Mouse (Mus musculus): ENCODE data around the gene Tmem182.

Tmem182 gene

DNA sequence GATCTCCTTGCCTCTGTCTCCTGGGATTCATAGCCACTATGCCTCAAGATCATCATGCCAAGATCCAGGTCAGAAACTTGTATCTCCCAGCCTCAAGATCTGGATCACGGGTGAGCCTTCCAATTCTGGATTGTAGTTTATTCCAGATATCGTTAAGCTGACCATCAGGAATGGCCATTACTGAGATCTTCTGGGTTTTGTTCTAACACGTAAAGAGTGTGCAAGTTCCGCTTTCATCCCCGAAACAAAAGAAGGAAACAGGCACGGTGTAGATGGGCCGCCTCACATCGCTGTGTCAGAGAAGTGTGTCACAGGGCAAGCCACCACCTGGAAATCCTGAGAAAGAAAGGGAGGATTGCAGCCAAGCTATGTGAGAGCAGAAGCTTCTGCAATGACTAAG lies 6.3 kb upstream of the Tmem182 start:
- CTCF ChIA-PET, result no interaction called here

DNA sequence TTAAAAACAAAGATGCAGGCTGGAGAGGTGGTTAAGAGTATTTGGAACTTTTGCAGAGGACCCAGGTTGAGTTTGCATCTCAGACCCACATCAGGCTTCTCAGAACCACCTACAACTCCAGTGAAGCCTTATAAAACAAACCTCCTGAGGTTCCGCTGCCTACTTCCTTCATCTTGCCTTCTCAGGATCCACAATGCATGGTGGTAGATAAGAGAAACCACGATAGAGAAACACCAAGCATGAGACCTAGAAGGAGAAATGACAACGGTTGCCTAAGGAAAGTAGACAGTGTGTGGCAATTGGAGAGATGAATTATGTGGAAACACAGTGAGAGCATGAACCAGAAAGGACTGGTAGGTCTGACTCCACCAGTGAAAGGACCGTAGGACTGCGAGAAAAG lies 4.5 kb upstream of the Tmem182 start:
- CTCF ChIA-PET, result no interaction called here

GRCm38 (mm10) chr1:40802759-40803158 lies 2.6 kb upstream of the Tmem182 start:
- CTCF ChIA-PET, result interaction anchor here (0.6 kb wide), 1 partner anchor 64 kb away, joined by 14 read pairs; no protein-coding TSS in a partner anchor

GRCm38 (mm10) chr1:40804118-40804517 lies 1.3 kb upstream of the Tmem182 start:
- CTCF ChIA-PET, result no interaction called here

GRCm38 (mm10) chr1:40805891-40806290 lies 490 bp downstream of the Tmem182 start:
- CTCF ChIA-PET, result no interaction called here

DNA sequence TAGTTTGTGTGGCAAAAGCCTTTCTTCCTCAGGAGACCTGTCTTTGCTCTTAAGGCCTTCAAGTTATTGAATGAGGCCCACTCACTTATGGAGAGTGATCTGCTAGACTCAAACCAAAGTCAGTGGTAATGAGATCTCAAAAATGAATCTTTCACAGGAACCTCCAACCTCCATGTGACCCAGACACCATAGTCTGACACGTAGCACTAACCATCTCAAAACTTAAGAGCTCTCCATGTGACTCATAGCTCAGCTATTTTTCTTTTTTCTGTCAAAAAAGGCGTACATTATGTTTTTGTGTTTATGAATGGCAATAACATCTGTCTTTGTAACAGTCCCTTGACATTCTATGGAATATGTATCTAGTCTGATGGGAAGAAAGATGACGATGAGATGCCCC lies 3.2 kb downstream of the Tmem182 start:
- CTCF ChIA-PET, result no interaction called here

- CTCF ChIA-PET, result no interaction called here
Measured at GRCm38 (mm10) chr1:40815071-40815845, 9.9 kb downstream of the Tmem182 start.

DNA sequence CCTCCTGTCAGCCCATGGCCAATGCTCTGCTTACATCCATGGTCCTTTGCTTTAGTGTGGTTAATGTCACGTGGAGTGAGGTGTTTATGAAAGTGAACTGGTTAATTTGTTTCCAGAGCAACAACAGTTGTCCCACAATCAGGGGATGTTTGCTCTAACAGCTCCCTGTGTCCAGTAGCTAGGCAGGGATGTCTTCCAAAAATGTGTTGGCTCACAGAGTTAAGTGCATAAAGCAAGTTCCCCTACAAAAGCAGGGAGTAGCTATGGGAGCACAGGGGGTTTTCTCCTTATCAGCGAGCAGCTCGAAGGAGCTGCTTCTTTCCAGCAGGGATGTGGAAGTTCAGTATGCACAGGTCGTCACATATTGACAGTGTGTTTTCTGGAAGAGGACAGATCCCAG lies 19.1 kb downstream of the Tmem182 start:
- CTCF ChIA-PET, result no interaction called here

GRCm38 (mm10) chr1:40824936-40825335 lies 19.5 kb downstream of the Tmem182 start:
- CTCF ChIA-PET, result no interaction called here

- CTCF ChIA-PET, result no interaction called here
Measured at GRCm38 (mm10) chr1:40825826-40826225, 20.4 kb downstream of the Tmem182 start.

DNA sequence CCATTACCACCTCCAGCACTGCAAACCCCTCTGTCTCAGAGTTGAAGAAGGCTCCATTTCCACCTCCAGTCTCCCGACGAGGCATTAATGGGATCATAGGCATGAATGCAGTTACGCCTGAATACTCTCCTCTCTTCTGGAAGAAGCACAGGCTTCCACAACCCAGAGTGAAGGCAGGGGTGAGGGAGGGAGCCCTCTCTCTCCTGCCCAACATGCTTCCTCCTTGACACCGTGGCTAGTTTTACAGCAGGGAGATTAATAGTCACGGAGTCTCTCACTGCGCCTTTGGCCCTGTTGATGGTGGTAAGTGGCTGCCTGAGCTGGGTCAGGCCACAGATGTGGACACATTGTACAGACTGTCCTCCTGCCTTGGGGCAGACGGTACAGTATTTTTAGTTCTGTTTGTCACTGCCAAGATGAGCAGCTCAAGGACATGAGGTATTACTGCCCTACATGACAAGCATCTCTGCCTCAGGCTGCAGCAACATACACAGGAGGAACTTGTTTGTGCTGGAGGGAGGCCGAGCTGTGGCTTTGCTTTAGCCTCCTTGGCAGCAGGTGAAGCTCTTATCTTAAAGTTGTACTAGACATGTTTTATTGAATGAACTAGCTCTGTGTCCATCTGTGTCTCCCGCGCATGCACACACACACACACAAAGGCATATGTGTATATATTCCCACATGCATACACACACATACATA lies 24.0 kb downstream of the Tmem182 start:
- CTCF ChIA-PET, result no interaction called here

- CTCF ChIA-PET, result no interaction called here
Measured at GRCm38 (mm10) chr1:40830712-40831507, 25.5 kb downstream of the Tmem182 start.

- CTCF ChIA-PET, result no interaction called here
Measured at GRCm38 (mm10) chr1:40835468-40835867, 30.1 kb downstream of the Tmem182 start.

- CTCF ChIA-PET, result no interaction called here
Measured at GRCm38 (mm10) chr1:40840605-40841004, 35.2 kb downstream of the Tmem182 start.

- CTCF ChIA-PET, result no interaction called here
Measured at GRCm38 (mm10) chr1:40841032-40841761, 35.8 kb downstream of the Tmem182 start.

- CTCF ChIA-PET, result no interaction called here
Measured at GRCm38 (mm10) chr1:40844616-40845015, 39.2 kb downstream of the Tmem182 start.

DNA sequence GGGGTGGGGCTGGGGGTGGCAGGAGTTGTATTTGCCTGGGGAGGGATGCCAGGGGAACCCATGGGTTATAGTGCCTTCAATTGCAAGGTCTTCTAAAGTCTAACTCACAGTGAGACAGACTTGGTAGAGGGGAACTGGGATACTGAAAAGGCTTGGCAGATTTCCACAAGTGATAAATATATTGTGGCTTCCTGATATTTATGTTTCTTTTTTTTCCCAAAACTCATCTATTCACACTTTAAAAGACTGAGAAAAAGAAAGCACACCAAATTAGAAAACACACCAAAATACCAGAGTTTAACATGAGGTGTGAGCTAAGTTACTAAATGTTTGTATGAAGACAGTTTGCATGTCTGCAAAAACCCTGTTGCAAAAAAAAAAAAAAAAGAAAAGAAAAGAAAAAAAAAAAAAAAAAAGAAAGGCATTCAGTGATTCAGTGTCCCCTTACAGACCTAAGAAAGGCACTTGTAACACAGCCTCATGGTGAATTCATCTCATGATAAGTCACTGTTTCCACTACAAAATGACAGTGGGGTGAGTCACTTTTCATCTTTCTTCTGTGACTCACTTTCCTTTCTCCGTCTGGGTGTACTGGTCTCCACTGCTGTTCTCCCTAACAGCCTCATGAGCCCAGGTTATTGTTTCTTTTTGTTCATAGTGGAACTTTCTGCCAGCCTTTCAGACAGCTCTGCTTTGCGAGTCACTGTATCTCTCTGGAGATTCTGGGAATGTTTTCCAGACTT lies 42.0 kb downstream of the Tmem182 start:
- CTCF ChIA-PET, result no interaction called here

- CTCF ChIA-PET, result no interaction called here
Measured at GRCm38 (mm10) chr1:40851286-40851685, 45.9 kb downstream of the Tmem182 start.

- CTCF ChIA-PET, result no interaction called here
Measured at GRCm38 (mm10) chr1:40855268-40855667, 49.9 kb downstream of the Tmem182 start.

DNA sequence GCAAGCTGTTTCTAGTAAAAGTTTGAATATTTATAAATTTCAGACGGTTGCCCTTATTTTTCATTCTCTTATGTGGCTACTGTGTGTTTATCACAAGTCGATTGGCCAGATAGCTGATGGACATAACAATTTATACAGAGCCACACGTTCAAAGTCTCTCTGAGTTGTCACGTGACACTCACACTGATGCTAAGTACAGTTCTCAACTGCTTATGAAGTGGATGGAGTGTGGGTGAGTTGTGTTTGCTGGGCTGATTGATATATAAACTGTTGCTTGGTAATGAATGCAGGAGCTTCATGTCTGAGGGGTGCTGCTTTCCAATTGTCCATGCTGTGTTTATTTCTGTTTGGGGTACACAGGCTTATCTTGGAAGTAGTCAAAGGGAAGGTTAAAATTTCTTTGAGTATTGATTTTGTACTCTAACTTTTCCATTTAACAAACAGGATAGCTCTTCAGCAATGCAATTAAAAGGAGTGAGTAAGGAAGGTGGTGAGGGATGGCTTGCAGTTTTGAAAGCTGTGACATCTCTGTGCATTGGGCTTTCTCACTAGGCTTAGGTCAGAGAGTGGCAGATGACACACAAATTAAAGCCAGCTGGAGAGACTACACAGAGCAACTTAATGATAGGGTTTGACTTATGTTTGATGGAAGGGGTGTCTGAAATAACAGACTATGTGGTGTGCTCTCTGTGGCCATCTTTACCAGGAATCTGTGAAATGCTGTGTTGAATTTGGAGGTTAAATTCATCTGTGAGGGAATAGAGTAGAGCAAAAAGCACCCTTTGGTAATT lies 51.6 kb downstream of the Tmem182 start:
- CTCF ChIA-PET, result no interaction called here

- CTCF ChIA-PET, result no interaction called here
Measured at GRCm38 (mm10) chr1:40865043-40865442, 59.6 kb downstream of the Tmem182 start.
